9 mouse cellular contexts compared by ENCODE assay signal in the genomic region with DNA sequence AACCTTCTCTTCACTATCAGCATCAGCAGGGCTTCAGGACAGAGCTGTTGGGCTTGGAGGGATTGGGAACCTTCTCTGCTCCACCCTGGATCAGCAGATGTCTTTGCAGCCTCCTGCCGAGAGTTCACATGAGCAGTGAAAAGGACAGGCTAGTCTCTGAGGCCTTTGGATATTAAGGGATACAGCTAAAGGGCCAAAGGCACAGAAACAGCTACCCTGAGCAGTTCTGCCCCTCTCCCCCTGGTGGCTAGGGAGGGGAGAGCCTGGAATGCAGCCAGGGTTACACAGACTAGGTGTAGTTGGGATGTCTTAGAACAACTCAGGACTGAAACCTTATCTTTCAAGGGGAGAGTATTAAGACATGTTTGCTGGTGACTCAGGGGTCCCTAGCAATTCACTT. TPM values are rescaled to one million over a fixed set of nuclear protein-coding genes. Genes with fewer than 3 reads are reported as not detected.
DNase-seq lines count a peak whose midpoint lies in the region; ATAC-seq and TF ChIP-seq lines count a peak whose summit lies in the region.
"Had no signal": no experiment of that assay in that cellular context is flagged by ENCODE, and none has a peak within 500 bp of the region (broad histone marks: within the 10 kb centered on the region; RNA-seq: fewer than 3 reads in every experiment).

No protein-coding gene starts in this region.

- no peak overlapping the region for H3K4me2 ChIP-seq in heart, postnatal 0 days (ENCODE audit: low read depth, low read length)
- H3K4me2 ChIP-seq in midbrain, embryonic 16.5 days (ENCODE audit: low read length), result no peak overlapping the region
- H3K4me2 ChIP-seq: stomach, embryonic 15.5 days had no signal

- ATAC-seq in heart, postnatal 0 days (ENCODE audit: insufficient read depth, low read depth), result no peak
- no peak for ATAC-seq in midbrain, embryonic 16.5 days
- no peak for ATAC-seq in frontal cortex, adult (ENCODE audit: low TSS enrichment)

- H3K9me3 ChIP-seq in heart, postnatal 0 days (replicated peaks; ENCODE audit: control insufficient read depth, low read length), result no peaks in the 10 kb centered on the region
- H3K9me3 ChIP-seq in midbrain, embryonic 10.5 days (replicated peaks), result no peaks in the 10 kb centered on the region
- no peaks in the 10 kb centered on the region for H3K9me3 ChIP-seq in midbrain, embryonic 16.5 days (replicated peaks; ENCODE audit: control insufficient read depth, low read length, poor library complexity, severe bottlenecking)
- H3K9me3 ChIP-seq: stomach, embryonic 15.5 days had no signal

- WGBS in heart, postnatal 0 days, result 59% methylated on average over 1 of the region's 1 CpGs
- WGBS in midbrain, embryonic 10.5 days, result 62% methylated on average over 1 of the region's 1 CpGs
- 50% methylated on average over 1 of the region's 1 CpGs for WGBS in midbrain, embryonic 16.5 days

- no peak overlapping the region for H3K9ac ChIP-seq in heart, postnatal 0 days (replicated peaks; ENCODE audit: low read depth, low read length)
- no peak overlapping the region for H3K9ac ChIP-seq in midbrain, embryonic 16.5 days (ENCODE audit: low read depth, low read length)
- H3K9ac ChIP-seq: stomach, embryonic 15.5 days had no signal

- no peaks in the 10 kb centered on the region for H3K36me3 ChIP-seq in heart, postnatal 0 days (replicated peaks; ENCODE audit: control insufficient read depth, insufficient read depth, low read length)
- peaks cover 47% of the 10 kb centered on the region for H3K36me3 ChIP-seq in midbrain, embryonic 10.5 days
- H3K36me3 ChIP-seq in midbrain, embryonic 16.5 days (ENCODE audit: control insufficient read depth, insufficient read depth, low read length), result peaks cover 10% of the 10 kb centered on the region

- H3K27me3 ChIP-seq in heart, postnatal 0 days (ENCODE audit: control insufficient read depth, insufficient read depth, low read length), result no peaks in the 10 kb centered on the region
- H3K27me3 ChIP-seq in midbrain, embryonic 10.5 days (ENCODE audit: low read depth, poor library complexity, severe bottlenecking), result no peaks in the 10 kb centered on the region
- no peaks in the 10 kb centered on the region for H3K27me3 ChIP-seq in midbrain, embryonic 16.5 days (ENCODE audit: control insufficient read depth, insufficient read depth, low read depth, low read length)
- H3K27me3 ChIP-seq: stomach, embryonic 15.5 days had no signal

- no peak for DNase-seq in heart, postnatal 0 days (ENCODE audit: low spot score)
- DNase-seq in heart, adult 9 months (ENCODE audit: low spot score in 2 of 2), result no peak
- DNase-seq in midbrain, embryonic 10.5 days (ENCODE audit: low spot score), result peak; percentile 44
- peak; percentile 63 for DNase-seq in R1 (ENCODE audit: low read depth, low spot score)
- peak; percentile 62 for DNase-seq in lung, postnatal 10 days
- DNase-seq in spleen, postnatal 10 days (ENCODE audit: low spot score in 2 of 2), result no peak

- TF ChIP-seq CTCF in heart, postnatal 0 days (IDR thresholded peaks at IDR 0.05; ENCODE audit: low read depth), result peak; percentile 53

- TF ChIP-seq EP300 in heart, postnatal 0 days (IDR thresholded peaks at IDR 0.05; ENCODE audit: low read depth), result no peak

- 0 out of 2 replicates have a peak, but pooled peaks cover 4% of the 10 kb centered on the region for H3K4me1 ChIP-seq in heart, postnatal 0 days (ENCODE audit: control insufficient read depth, insufficient read depth)
- H3K4me1 ChIP-seq in midbrain, embryonic 10.5 days, result peaks cover 51% of the 10 kb centered on the region
- peaks cover 18% of the 10 kb centered on the region for H3K4me1 ChIP-seq in midbrain, embryonic 16.5 days (ENCODE audit: control insufficient read depth, insufficient read depth, low read length)

- no peak overlapping the region for H3K27ac ChIP-seq in heart, postnatal 0 days (ENCODE audit: low read depth)
- H3K27ac ChIP-seq in midbrain, embryonic 10.5 days (replicated peaks), result no peak overlapping the region
- H3K27ac ChIP-seq in midbrain, embryonic 16.5 days (ENCODE audit: low read length), result no peak overlapping the region
- H3K27ac ChIP-seq: stomach, embryonic 15.5 days had no signal

- H3K4me3 ChIP-seq in heart, postnatal 0 days (ENCODE audit: low read depth, low read length), result no peak overlapping the region
- H3K4me3 ChIP-seq in midbrain, embryonic 10.5 days, result no peak overlapping the region
- no peak overlapping the region for H3K4me3 ChIP-seq in midbrain, embryonic 16.5 days (ENCODE audit: low read depth, low read length)
- H3K4me3 ChIP-seq: stomach, embryonic 15.5 days had no signal

RNA-seq across cellular contexts. Expression of gene Gpr84, which starts 10.7 kb away (rescaled TPM):
- not detected in 2 replicates for total RNA-seq in heart, postnatal 0 days (2014; rRNA removed; ENCODE audit: low replicate concordance)
- 0.10 TPM in 1 of 2 replicates, not detected in the other for polyA plus RNA-seq in heart, postnatal 0 days (2015; fragmentation: Nextera tagmentation; extraction: Ambion mirVana)
- 0.32 and 0.47 TPM in 2 replicates for polyA plus RNA-seq in midbrain, embryonic 10.5 days (2016; fragmentation: Nextera tagmentation; extraction: Ambion mirVana)
- polyA plus RNA-seq in midbrain, embryonic 16.5 days (2015; fragmentation: Nextera tagmentation; extraction: Ambion mirVana), result 0.40 and 0.64 TPM in 2 replicates

RNA-seq across cellular contexts. Expression of gene Zfp385a, which starts 18.8 kb away (rescaled TPM):
- 5.4 and 7.9 TPM in 2 replicates for total RNA-seq in heart, postnatal 0 days (2014; rRNA removed; ENCODE audit: low replicate concordance)
- polyA plus RNA-seq in heart, postnatal 0 days (2015; fragmentation: Nextera tagmentation; extraction: Ambion mirVana), result 4.5 and 5.5 TPM in 2 replicates
- 24.3 and 25.5 TPM in 2 replicates for polyA plus RNA-seq in midbrain, embryonic 10.5 days (2016; fragmentation: Nextera tagmentation; extraction: Ambion mirVana)
- 20.1 and 22.7 TPM in 2 replicates for polyA plus RNA-seq in midbrain, embryonic 16.5 days (2015; fragmentation: Nextera tagmentation; extraction: Ambion mirVana)

RNA-seq across cellular contexts. Expression of gene Itga5, which starts 45.5 kb away (rescaled TPM):
- 83.3 and 85.4 TPM in 2 replicates for total RNA-seq in heart, postnatal 0 days (2014; rRNA removed; ENCODE audit: low replicate concordance)
- 44.3 and 47.5 TPM in 2 replicates for polyA plus RNA-seq in heart, postnatal 0 days (2015; fragmentation: Nextera tagmentation; extraction: Ambion mirVana)
- 26.1 and 26.4 TPM in 2 replicates for polyA plus RNA-seq in midbrain, embryonic 10.5 days (2016; fragmentation: Nextera tagmentation; extraction: Ambion mirVana)
- polyA plus RNA-seq in midbrain, embryonic 16.5 days (2015; fragmentation: Nextera tagmentation; extraction: Ambion mirVana), result 5.8 and 7.4 TPM in 2 replicates

RNA-seq across cellular contexts. Expression of gene Copz1, which starts 48.6 kb away (rescaled TPM):
- total RNA-seq in heart, postnatal 0 days (2014; rRNA removed; ENCODE audit: low replicate concordance), result 109 and 117 TPM in 2 replicates
- 124 TPM in 2 replicates for polyA plus RNA-seq in heart, postnatal 0 days (2015; fragmentation: Nextera tagmentation; extraction: Ambion mirVana)
- 288 and 291 TPM in 2 replicates for polyA plus RNA-seq in midbrain, embryonic 10.5 days (2016; fragmentation: Nextera tagmentation; extraction: Ambion mirVana)
- polyA plus RNA-seq in midbrain, embryonic 16.5 days (2015; fragmentation: Nextera tagmentation; extraction: Ambion mirVana), result 200 and 205 TPM in 2 replicates

Comparison
In these comparisons a context has a peak if more than half of its experiments do, and no peak if none do; other contexts are left out.
1. DNase-seq: peak in midbrain, embryonic 10.5 days (single experiment), R1 (single experiment) and lung, postnatal 10 days (single experiment); none in heart, postnatal 0 days (single experiment), heart, adult 9 months (0 of 2) and spleen, postnatal 10 days (0 of 2).